Mouse (Mus musculus) ES-Bruce4 (cell line): ENCODE measurements around the gene Slc43a2.

ENCODE experiments used
- CTCF ChIP-seq: IDR thresholded peaks from one replicate; pipeline ENCODE4 v1.8.1; 2011; ENCODE audit warnings: low read depth, low read length
- EP300 ChIP-seq: IDR thresholded peaks from 2 replicates; pipeline ENCODE4 v1.6.1; 2011; ENCODE audit warnings: low read depth, low read length; ENCODE audit not compliant: insufficient read depth

GRCm38 (mm10) chr11:75565849-75566248 lies 34.4 kb downstream of the Slc43a2 start:
- TF ChIP-seq CTCF, result no peak
- no peak for TF ChIP-seq EP300
